ENCODE assay signal across 7 mouse cellular contexts in genomic region chr6:120038366-120039255, GRCm38 (mm10). TPM values are rescaled to one million over a fixed set of nuclear protein-coding genes. Genes with fewer than 3 reads are reported as not detected.
DNase-seq lines count a peak whose midpoint lies in the region; ATAC-seq and TF ChIP-seq lines count a peak whose summit lies in the region.

Wnk1 (minus strand) TSS chr6:120038672.

- DNase-seq in adrenal gland, postnatal 10 days: peak; percentile 98
- peak; percentile 99 for DNase-seq in embryonic facial prominence, embryonic 10.5 days (ENCODE audit: low spot score)
- peak; percentile 90 for DNase-seq in gonadal fat pad, adult 2 months (ENCODE audit: low read depth)
- peak; percentile 99 for DNase-seq in left cerebral cortex, postnatal 4 days

- H3K27me3 ChIP-seq in embryonic facial prominence, embryonic 10.5 days (replicated peaks; ENCODE audit: low read depth, poor library complexity, severe bottlenecking): no peaks in the 10 kb centered on the region
- H3K27me3 ChIP-seq in intestine, postnatal 0 days (replicated peaks; ENCODE audit: control insufficient read depth, insufficient read depth, low read length): no peaks in the 10 kb centered on the region
- H3K27me3 ChIP-seq in midbrain, embryonic 12.5 days: no peaks in the 10 kb centered on the region
- no peaks in the 10 kb centered on the region for H3K27me3 ChIP-seq in small intestine, adult 2 months (ENCODE audit: control insufficient read depth, insufficient read depth, low read length)

- H3K27ac ChIP-seq in embryonic facial prominence, embryonic 10.5 days (replicated peaks): peak within 1 kb of the TSS; percentile 95
- peak within 1 kb of the TSS; percentile 97 for H3K27ac ChIP-seq in intestine, postnatal 0 days (ENCODE audit: low read depth, low read length)
- H3K27ac ChIP-seq in midbrain, embryonic 12.5 days (replicated peaks): peak within 1 kb of the TSS; percentile 99
- peak within 1 kb of the TSS; percentile 95 for H3K27ac ChIP-seq in small intestine, adult 2 months (ENCODE audit: insufficient read depth, low read depth, low read length)

- TF ChIP-seq CTCF in intestine, postnatal 0 days (IDR thresholded peaks at IDR 0.05; ENCODE audit: low read depth): no peak
- TF ChIP-seq CTCF in small intestine, adult 2 months (IDR thresholded peaks at IDR 0.05; ENCODE audit: extremely low read depth, insufficient read length, insufficient replicate concordance, low read depth, low read length): no peak

- no peaks in the 10 kb centered on the region for H3K9me3 ChIP-seq in embryonic facial prominence, embryonic 10.5 days
- H3K9me3 ChIP-seq in intestine, postnatal 0 days (ENCODE audit: control insufficient read depth): no peaks in the 10 kb centered on the region
- no peaks in the 10 kb centered on the region for H3K9me3 ChIP-seq in midbrain, embryonic 12.5 days

- H3K36me3 ChIP-seq in embryonic facial prominence, embryonic 10.5 days (replicated peaks): peaks cover 9% of the 10 kb centered on the region
- no peaks in the 10 kb centered on the region for H3K36me3 ChIP-seq in intestine, postnatal 0 days (ENCODE audit: control insufficient read depth, insufficient read depth)
- H3K36me3 ChIP-seq in midbrain, embryonic 12.5 days: no peaks in the 10 kb centered on the region
- H3K36me3 ChIP-seq in small intestine, adult 2 months (ENCODE audit: control insufficient read depth, insufficient read depth, low read length): no peaks in the 10 kb centered on the region

- under 1% methylated on average over 59 of the region's 59 CpGs for WGBS in embryonic facial prominence, embryonic 10.5 days
- WGBS in intestine, postnatal 0 days: under 1% methylated on average over 50 of the region's 59 CpGs
- WGBS in midbrain, embryonic 12.5 days: under 1% methylated on average over 53 of the region's 59 CpGs
- under 1% methylated on average over 57 of the region's 59 CpGs for WGBS in small intestine, adult 2 months

- intact Hi-C loops in left cerebral cortex, postnatal 4 days (cut with DNase I): no loop called here

- peak; percentile 98 for TF ChIP-seq POLR2A in small intestine, adult 2 months (IDR thresholded peaks at IDR 0.05; ENCODE audit: low read depth, low read length)

- H3K4me1 ChIP-seq in embryonic facial prominence, embryonic 10.5 days: peaks cover 22% of the 10 kb centered on the region
- H3K4me1 ChIP-seq in intestine, postnatal 0 days (replicated peaks; ENCODE audit: control insufficient read depth, insufficient read depth, low read length): 0 out of 2 replicates have a peak, but pooled peaks cover 4% of the 10 kb centered on the region
- H3K4me1 ChIP-seq in midbrain, embryonic 12.5 days: peaks cover 17% of the 10 kb centered on the region
- no peaks in the 10 kb centered on the region for H3K4me1 ChIP-seq in small intestine, adult 2 months (ENCODE audit: control insufficient read depth, insufficient read depth, insufficient read length, low read length)

- ATAC-seq in intestine, postnatal 0 days: peak; percentile 93
- ATAC-seq in midbrain, embryonic 12.5 days (ENCODE audit: low FRiP score, low read depth): peak; percentile 93

- peak within 1 kb of the TSS; percentile 74 for H3K9ac ChIP-seq in intestine, postnatal 0 days (ENCODE audit: low read depth, low read length)
- peak within 1 kb of the TSS; percentile 93 for H3K9ac ChIP-seq in midbrain, embryonic 12.5 days (replicated peaks)

- H3K4me3 ChIP-seq in embryonic facial prominence, embryonic 10.5 days: peak within 1 kb of the TSS; percentile 74
- H3K4me3 ChIP-seq in intestine, postnatal 0 days (ENCODE audit: low read depth, low read length): peak within 1 kb of the TSS; percentile 71
- H3K4me3 ChIP-seq in midbrain, embryonic 12.5 days: peak within 1 kb of the TSS; percentile 96
- peak within 1 kb of the TSS; percentile 88 for H3K4me3 ChIP-seq in small intestine, adult 2 months (ENCODE audit: low read depth, low read length)

- H3K4me2 ChIP-seq in intestine, postnatal 0 days (replicated peaks; ENCODE audit: low read depth): peak within 1 kb of the TSS; percentile 93
- H3K4me2 ChIP-seq in midbrain, embryonic 12.5 days (replicated peaks): peak within 1 kb of the TSS; percentile 93

RNA-seq across cellular contexts. Expression of gene Wnk1, which starts in this region (rescaled TPM):
- 100 to 1,000 TPM; 140 to 185 TPM for total RNA-seq in adrenal gland, postnatal 10 days (2021)
- polyA plus RNA-seq in embryonic facial prominence, embryonic 10.5 days (2016; fragmentation: Nextera tagmentation; extraction: Ambion mirVana): 47.9 and 49.5 TPM in 2 replicates
- polyA plus RNA-seq in gonadal fat pad, adult 2 months (2012; rRNA removed): 92.3 and 106 TPM in 2 replicates
- 36.9 and 40.6 TPM in 2 replicates for polyA plus RNA-seq in intestine, postnatal 0 days (2015; fragmentation: Nextera tagmentation; extraction: Ambion mirVana)
- total RNA-seq in left cerebral cortex, postnatal 4 days (2021): 100 to 1,000 TPM; 154 to 168 TPM
- polyA plus RNA-seq in midbrain, embryonic 12.5 days (2016; fragmentation: Nextera tagmentation; extraction: Ambion mirVana): 72.9 and 76.9 TPM in 2 replicates
- 21.5 and 33.7 TPM in 2 replicates for polyA plus RNA-seq in small intestine, adult 2 months (2012; rRNA removed)

Comparison
In these comparisons a context has a peak if more than half of its experiments do, and no peak if none do; other contexts are left out.
1. Peak in every context shown above with its lines: DNase-seq, ATAC-seq, H3K4me3 ChIP-seq and H3K27ac ChIP-seq.